ENCODE assay signal across 8 mouse cellular contexts in genomic region chr14:49234788-49235515, GRCm38 (mm10). TPM values are rescaled to one million over a fixed set of nuclear protein-coding genes. Genes with fewer than 3 reads are reported as not detected.
DNase-seq lines count a peak whose midpoint lies in the region; ATAC-seq and TF ChIP-seq lines count a peak whose summit lies in the region.

No protein-coding gene starts in this region.

- WGBS in neural tube, embryonic 15.5 days: 52% methylated on average over 9 of the region's 9 CpGs
- 41% methylated on average over 9 of the region's 9 CpGs for WGBS in lung, embryonic 14.5 days

- H3K9me3 ChIP-seq in neural tube, embryonic 15.5 days (replicated peaks): no peaks in the 10 kb centered on the region
- no peaks in the 10 kb centered on the region for H3K9me3 ChIP-seq in lung, embryonic 14.5 days (ENCODE audit: low read depth, low read length)

- H3K27ac ChIP-seq in neural tube, embryonic 15.5 days (replicated peaks): no peak overlapping the region
- H3K27ac ChIP-seq in lung, embryonic 14.5 days (ENCODE audit: low read depth): no peak overlapping the region

- ATAC-seq in neural tube, embryonic 15.5 days (ENCODE audit: low FRiP score): no peak
- no peak for ATAC-seq in lung, embryonic 14.5 days (ENCODE audit: insufficient read depth)

- H3K4me1 ChIP-seq in neural tube, embryonic 15.5 days: peaks cover 3% of the 10 kb centered on the region
- peaks cover 3% of the 10 kb centered on the region; the same call in 1 of the 2 replicates for H3K4me1 ChIP-seq in lung, embryonic 14.5 days (ENCODE audit: insufficient read depth)

- no peak overlapping the region for H3K9ac ChIP-seq in neural tube, embryonic 15.5 days (replicated peaks)
- H3K9ac ChIP-seq in lung, embryonic 14.5 days: no peak overlapping the region

- no peak overlapping the region for H3K4me3 ChIP-seq in neural tube, embryonic 15.5 days (replicated peaks)
- no peak overlapping the region for H3K4me3 ChIP-seq in lung, embryonic 14.5 days (ENCODE audit: low read depth, low read length)

- peak; percentile 22 to 49 for DNase-seq in cerebellum, adult 18-20 months
- DNase-seq in cerebellum, adult 11-12 months: no peak
- DNase-seq in neural tube, embryonic 10.5 days (ENCODE audit: extremely low spot score, low spot score): peak; percentile 36
- peak; percentile 13 for DNase-seq in c-Kit-positive CD71-positive TER-119-negative erythroid progenitor cells, embryonic 14.5 days (ENCODE audit: low read depth)
- DNase-seq in heart, postnatal 4 days: peak; percentile 52
- peak; percentile 83 for DNase-seq in lung, embryonic 14.5 days
- peak; percentile 89 for DNase-seq in splenic B cell, adult 2 months (ENCODE audit: low read depth, low spot score)

- H3K27me3 ChIP-seq in neural tube, embryonic 15.5 days (replicated peaks): no peaks in the 10 kb centered on the region
- H3K27me3 ChIP-seq in lung, embryonic 14.5 days (ENCODE audit: insufficient read depth, low read length): no peaks in the 10 kb centered on the region
- no peaks in the 10 kb centered on the region for H3K27me3 ChIP-seq in splenic B cell, adult 2 months (ENCODE audit: control insufficient read depth, insufficient read depth, low read length, poor library complexity, severe bottlenecking)

- TF ChIP-seq CTCF in lung, embryonic 14.5 days (IDR thresholded peaks at IDR 0.05; ENCODE audit: low read depth): peak; percentile 79

- H3K4me2 ChIP-seq in neural tube, embryonic 15.5 days: no peak overlapping the region
- H3K4me2 ChIP-seq in lung, embryonic 14.5 days: no peak overlapping the region

- no peaks in the 10 kb centered on the region for H3K36me3 ChIP-seq in neural tube, embryonic 15.5 days
- no peaks in the 10 kb centered on the region for H3K36me3 ChIP-seq in lung, embryonic 14.5 days (ENCODE audit: insufficient read depth)
- H3K36me3 ChIP-seq in splenic B cell, adult 2 months (ENCODE audit: control insufficient read depth, insufficient read depth, low read length, poor library complexity, severe bottlenecking): no peaks in the 10 kb centered on the region

RNA-seq across cellular contexts. Expression of gene ccdc198, which starts 10.3 kb away (rescaled TPM):
- polyA plus RNA-seq in neural tube, embryonic 15.5 days (2015; fragmentation: Nextera tagmentation; extraction: Ambion mirVana): 0.20 and 14.7 TPM in 2 replicates
- not detected for total RNA-seq in heart, postnatal 4 days (2021)
- polyA plus RNA-seq in lung, embryonic 14.5 days (2014; fragmentation: Nextera tagmentation; extraction: Ambion mirVana): 12.3 and 14.3 TPM in 2 replicates
